Mouse (Mus musculus): ENCODE measurements at regions not wholly inside any gene's neighbourhood (a gene's known extent, or its start where the extent isn't known, plus 50 kb on each side); places are given as distances from the start of the nearest gene placed in this dataset.

GRCm38 (mm10) chr12:9999933-10000332 is 369.8 kb upstream of the Nt5c1b start:
- 83% methylated on average over 6 of the region's 6 CpGs for WGBS
- no peak overlapping the region for H3K4me3 ChIP-seq (replicated peaks)
- ATAC-seq (ENCODE audit: low FRiP score), result no peak

DNA sequence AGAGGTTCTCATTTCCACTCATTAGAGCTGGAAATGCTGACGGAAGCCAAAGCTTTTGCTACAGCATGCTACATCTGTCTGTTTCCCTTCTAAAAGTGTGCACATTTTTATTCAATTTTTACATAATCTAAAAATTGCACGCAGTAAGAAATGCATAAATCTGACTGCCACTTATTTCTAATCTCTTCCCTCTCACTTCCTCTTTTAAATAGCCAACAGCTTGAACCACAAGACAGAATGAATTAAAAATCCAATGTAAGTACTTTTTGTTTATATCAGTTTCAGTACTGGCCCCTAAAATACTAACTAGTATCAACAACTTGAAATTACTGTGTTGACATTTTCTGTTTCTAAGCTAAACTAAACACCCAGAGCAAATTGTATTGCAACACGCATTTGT is 361.3 kb upstream of the Nt5c1b start:
- Histone ChIP-seq H3K9me3 (replicated peaks) (no peaks in the 10 kb centered on the region), H3K4me2 (no peak overlapping the region), H3K9ac (replicated peaks) (no peak overlapping the region), H3K27me3 (replicated peaks) (no peaks in the 10 kb centered on the region), H3K27ac (replicated peaks) (no peak overlapping the region), H3K36me3 (no peaks in the 10 kb centered on the region), H3K4me1 (no peaks in the 10 kb centered on the region), H3K4me3 (replicated peaks) (no peak overlapping the region)
- 81% methylated on average over 3 of the region's 3 CpGs for WGBS
- ATAC-seq (ENCODE audit: low FRiP score), result no peak

More at GRCm38 (mm10) chr12:9999933-10000332, 369.8 kb upstream of the Nt5c1b start:
- H3K9me3 ChIP-seq (replicated peaks), result no peaks in the 10 kb centered on the region
- H3K27ac ChIP-seq (replicated peaks), result no peak overlapping the region
- H3K27me3 ChIP-seq (replicated peaks), result no peaks in the 10 kb centered on the region
- H3K4me1 ChIP-seq, result no peaks in the 10 kb centered on the region
- H3K4me2 ChIP-seq, result no peak overlapping the region
- H3K36me3 ChIP-seq, result no peaks in the 10 kb centered on the region
- no peak overlapping the region for H3K9ac ChIP-seq (replicated peaks)

- no peak overlapping the region for H3K27ac ChIP-seq (replicated peaks)
- no peak overlapping the region for H3K4me3 ChIP-seq (replicated peaks)
- no peak overlapping the region for H3K9ac ChIP-seq (replicated peaks)
- no peaks in the 10 kb centered on the region for H3K4me1 ChIP-seq
- no peak overlapping the region for H3K4me2 ChIP-seq
- H3K9me3 ChIP-seq (replicated peaks), result no peaks in the 10 kb centered on the region
- H3K36me3 ChIP-seq, result no peaks in the 10 kb centered on the region
- 83% methylated on average over 15 of the region's 15 CpGs for WGBS
- ATAC-seq (ENCODE audit: low FRiP score), result no peak
- no peaks in the 10 kb centered on the region for H3K27me3 ChIP-seq (replicated peaks)
Measured at GRCm38 (mm10) chr12:10016710-10017581, 352.8 kb upstream of the Nt5c1b start.

GRCm38 (mm10) chr12:10035479-10035878 is 334.3 kb upstream of the Nt5c1b start:
- no peak overlapping the region for H3K27ac ChIP-seq (replicated peaks)
- no peak overlapping the region for H3K4me2 ChIP-seq
- no peaks in the 10 kb centered on the region for H3K4me1 ChIP-seq
- no peak overlapping the region for H3K9ac ChIP-seq (replicated peaks)
- no peaks in the 10 kb centered on the region for H3K9me3 ChIP-seq (replicated peaks)
- ATAC-seq (ENCODE audit: low FRiP score), result no peak
- H3K36me3 ChIP-seq, result no peaks in the 10 kb centered on the region
- no peaks in the 10 kb centered on the region for H3K27me3 ChIP-seq (replicated peaks)
- WGBS, result 72% methylated on average over 8 of the region's 8 CpGs
- H3K4me3 ChIP-seq (replicated peaks), result no peak overlapping the region

- Histone ChIP-seq H3K9me3 (replicated peaks) (no peaks in the 10 kb centered on the region), H3K9ac (replicated peaks) (no peak overlapping the region), H3K4me3 (replicated peaks) (no peak overlapping the region), H3K27ac (replicated peaks) (no peak overlapping the region), H3K36me3 (no peaks in the 10 kb centered on the region), H3K4me1 (no peaks in the 10 kb centered on the region), H3K27me3 (replicated peaks) (no peaks in the 10 kb centered on the region), H3K4me2 (no peak overlapping the region)
- WGBS, result 39% methylated on average over 1 of the region's 1 CpGs
- no peak for ATAC-seq (ENCODE audit: low FRiP score)
Measured at GRCm38 (mm10) chr12:10062006-10062514, 307.7 kb upstream of the Nt5c1b start.

- Histone ChIP-seq H3K9me3 (replicated peaks) (no peaks in the 10 kb centered on the region), H3K4me1 (no peaks in the 10 kb centered on the region), H3K4me2 (no peak overlapping the region), H3K9ac (replicated peaks) (no peak overlapping the region), H3K27me3 (replicated peaks) (no peaks in the 10 kb centered on the region), H3K4me3 (replicated peaks) (no peak overlapping the region), H3K27ac (replicated peaks) (no peak overlapping the region), H3K36me3 (no peaks in the 10 kb centered on the region)
- WGBS, result 45% methylated on average over 5 of the region's 5 CpGs
- no peak for ATAC-seq (ENCODE audit: low FRiP score)
Measured at GRCm38 (mm10) chr12:10078341-10078740, 291.4 kb upstream of the Nt5c1b start.

DNA sequence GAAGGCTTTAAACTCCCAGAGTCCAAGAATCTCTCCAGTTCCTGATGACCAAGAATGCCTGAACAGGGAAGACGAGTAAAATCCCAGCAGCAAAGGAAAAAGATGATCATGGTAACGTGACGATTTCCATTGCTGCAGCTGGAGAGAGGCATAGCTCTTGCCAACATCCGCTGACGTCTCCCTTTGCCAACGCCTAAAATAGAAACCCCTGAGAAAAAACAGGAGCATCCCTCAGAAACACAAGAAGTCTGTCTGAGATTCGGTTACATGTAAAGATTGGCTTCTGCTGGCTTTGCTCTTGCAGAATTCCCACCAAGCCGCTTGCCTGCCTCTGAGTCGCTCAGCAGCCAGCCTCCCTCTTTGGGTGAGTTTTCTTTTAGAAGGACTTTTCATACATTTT is 290.3 kb upstream of the Nt5c1b start:
- Histone ChIP-seq H3K36me3 (no peaks in the 10 kb centered on the region), H3K27me3 (replicated peaks) (no peaks in the 10 kb centered on the region), H3K4me1 (no peaks in the 10 kb centered on the region), H3K4me3 (replicated peaks) (no peak overlapping the region), H3K9ac (replicated peaks) (no peak overlapping the region), H3K9me3 (replicated peaks) (no peaks in the 10 kb centered on the region), H3K4me2 (no peak overlapping the region), H3K27ac (replicated peaks) (no peak overlapping the region)
- 78% methylated on average over 9 of the region's 9 CpGs for WGBS
- ATAC-seq (ENCODE audit: low FRiP score), result no peak

DNA sequence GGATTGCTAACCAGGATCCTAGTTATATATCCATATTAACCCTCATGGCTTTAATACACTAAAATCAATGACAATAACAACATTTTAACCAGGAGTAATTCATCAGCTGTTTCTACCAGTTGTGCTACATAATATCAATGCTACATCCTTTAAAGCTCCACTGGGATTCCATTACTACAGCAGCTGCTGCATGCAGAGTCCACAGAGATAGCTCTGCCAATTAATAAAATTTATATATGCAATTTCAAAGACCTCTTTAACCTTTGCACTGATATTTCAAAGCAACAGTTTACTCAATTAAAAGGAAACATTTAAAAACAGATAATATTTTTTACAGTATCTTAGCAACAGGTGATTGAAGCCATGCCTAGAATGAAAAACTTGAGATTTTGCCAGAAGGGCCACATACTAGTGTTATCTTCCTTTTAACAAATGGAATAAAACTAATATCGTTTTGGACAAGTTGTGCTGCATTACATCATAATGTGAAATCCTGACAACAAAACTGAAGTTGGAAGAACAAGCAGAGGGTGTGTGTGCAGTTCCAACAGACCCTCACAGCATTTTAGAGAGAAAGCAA is 256.8 kb upstream of the Nt5c1b start:
- no peaks in the 10 kb centered on the region for H3K36me3 ChIP-seq
- no peaks in the 10 kb centered on the region for H3K27me3 ChIP-seq (replicated peaks)
- H3K9me3 ChIP-seq (replicated peaks), result no peaks in the 10 kb centered on the region
- H3K9ac ChIP-seq (replicated peaks), result no peak overlapping the region
- 90% methylated on average over 1 of the region's 1 CpGs for WGBS
- no peak overlapping the region for H3K4me2 ChIP-seq
- no peaks in the 10 kb centered on the region for H3K4me1 ChIP-seq
- no peak overlapping the region for H3K27ac ChIP-seq (replicated peaks)
- no peak for ATAC-seq (ENCODE audit: low FRiP score)
- H3K4me3 ChIP-seq (replicated peaks), result no peak overlapping the region

DNA sequence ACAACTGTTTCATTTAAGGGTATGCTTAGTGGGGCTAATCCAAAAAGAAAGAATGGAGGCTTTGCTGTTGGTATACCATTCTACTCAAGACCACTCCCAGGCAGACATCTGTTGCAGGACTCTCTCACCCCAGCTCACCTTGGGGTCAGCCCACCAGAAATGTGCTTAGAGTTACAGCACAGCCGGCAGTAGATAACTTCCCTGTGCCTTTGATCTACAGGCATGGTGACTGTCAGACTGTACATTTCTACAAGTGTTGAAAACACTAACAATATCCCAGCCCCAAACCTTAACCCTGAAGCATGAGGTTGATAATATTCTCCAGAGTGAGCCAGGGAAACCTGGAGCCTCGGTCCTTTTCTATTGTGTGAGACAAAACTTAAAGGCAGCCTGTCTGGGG is 247.7 kb upstream of the Nt5c1b start:
- no peaks in the 10 kb centered on the region for H3K27me3 ChIP-seq (replicated peaks)
- no peak overlapping the region for H3K9ac ChIP-seq (replicated peaks)
- 82% methylated on average over 2 of the region's 2 CpGs for WGBS
- no peak overlapping the region for H3K4me2 ChIP-seq
- no peak overlapping the region for H3K4me3 ChIP-seq (replicated peaks)
- no peak overlapping the region for H3K27ac ChIP-seq (replicated peaks)
- H3K36me3 ChIP-seq, result no peaks in the 10 kb centered on the region
- no peaks in the 10 kb centered on the region for H3K9me3 ChIP-seq (replicated peaks)
- no peaks in the 10 kb centered on the region for H3K4me1 ChIP-seq
- ATAC-seq (ENCODE audit: low FRiP score), result no peak

- Histone ChIP-seq H3K4me2 (no peak overlapping the region), H3K27me3 (replicated peaks) (no peaks in the 10 kb centered on the region), H3K4me1 (no peaks in the 10 kb centered on the region), H3K4me3 (replicated peaks) (no peak overlapping the region), H3K9me3 (replicated peaks) (no peaks in the 10 kb centered on the region), H3K36me3 (no peaks in the 10 kb centered on the region), H3K9ac (replicated peaks) (no peak overlapping the region), H3K27ac (replicated peaks) (no peak overlapping the region)
- 38% methylated on average over 3 of the region's 3 CpGs for WGBS
- ATAC-seq (ENCODE audit: low FRiP score), result no peak
Measured at GRCm38 (mm10) chr12:10127995-10128573, 241.7 kb upstream of the Nt5c1b start.

- Histone ChIP-seq H3K27me3 (replicated peaks) (no peaks in the 10 kb centered on the region), H3K4me3 (replicated peaks) (no peak overlapping the region), H3K9ac (replicated peaks) (no peak overlapping the region), H3K27ac (replicated peaks) (no peak overlapping the region), H3K36me3 (no peaks in the 10 kb centered on the region), H3K4me2 (no peak overlapping the region), H3K9me3 (replicated peaks) (no peaks in the 10 kb centered on the region), H3K4me1 (no peaks in the 10 kb centered on the region)
- 66% methylated on average over 3 of the region's 3 CpGs for WGBS
- no peak for ATAC-seq (ENCODE audit: low FRiP score)
Measured at GRCm38 (mm10) chr12:10134141-10134540, 235.6 kb upstream of the Nt5c1b start.

DNA sequence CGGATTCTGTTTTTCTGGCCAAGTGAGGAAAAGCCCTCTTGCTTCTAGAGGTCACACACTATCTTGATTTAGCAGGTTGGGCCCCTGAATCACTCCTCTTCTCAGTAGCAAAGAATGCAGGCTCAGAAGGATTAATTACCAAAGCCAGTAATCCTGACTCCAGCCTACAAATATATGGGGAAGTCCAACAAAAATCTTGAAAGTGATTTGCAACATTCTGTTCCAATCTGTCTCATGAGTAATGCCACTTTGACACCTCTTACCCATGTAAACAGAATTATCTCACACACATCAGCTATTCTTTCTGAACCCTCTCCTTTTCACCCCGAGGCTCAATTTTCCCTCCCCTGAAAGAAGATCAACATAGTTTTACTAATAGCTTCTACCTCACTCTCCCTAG is 233.9 kb upstream of the Nt5c1b start:
- H3K4me3 ChIP-seq (replicated peaks), result no peak overlapping the region
- no peak for ATAC-seq (ENCODE audit: low FRiP score)
- 72% methylated on average over 2 of the region's 2 CpGs for WGBS

More for the DNA sequence above, 233.9 kb upstream of the Nt5c1b start:
- Histone ChIP-seq H3K9me3 (replicated peaks) (no peaks in the 10 kb centered on the region), H3K27ac (replicated peaks) (no peak overlapping the region), H3K4me1 (no peaks in the 10 kb centered on the region), H3K27me3 (replicated peaks) (no peaks in the 10 kb centered on the region), H3K4me2 (no peak overlapping the region), H3K36me3 (no peaks in the 10 kb centered on the region), H3K9ac (replicated peaks) (no peak overlapping the region)
